Mouse (Mus musculus) spleen, adult 18-20 months (tissue): ENCODE results near the gene Rgmb.
A peak's percentile ranks its signal among the peaks of the same experiment; 100 is the strongest.

Source experiments
- DNase-seq, 2 experiments: peaks; one replicate each; pipeline ENCODE4 v3.0.0; 2022; ENCODE audit warnings: mixed read lengths in 2 of 2

Gene Rgmb

DNA sequence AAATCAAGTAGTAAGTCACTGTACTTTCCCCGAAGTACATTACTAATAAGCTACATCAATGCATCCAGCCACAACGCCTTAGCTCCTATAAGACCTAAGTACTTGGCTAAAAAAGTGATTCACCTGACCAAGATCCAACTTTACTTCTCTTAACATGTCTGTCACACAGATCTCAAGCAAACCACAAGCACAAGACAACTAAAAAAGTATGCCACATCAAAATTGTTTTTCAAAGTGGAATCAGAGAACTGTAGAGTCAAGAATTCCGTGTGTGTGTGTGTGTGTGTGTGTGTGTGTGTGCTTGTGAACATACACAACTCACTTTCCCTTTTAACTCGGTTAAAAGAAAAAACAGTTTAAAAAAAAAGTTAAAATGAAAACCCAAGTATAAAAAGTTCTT is 9.1 kb downstream of the Rgmb start:
- no peak for DNase-seq

DNA sequence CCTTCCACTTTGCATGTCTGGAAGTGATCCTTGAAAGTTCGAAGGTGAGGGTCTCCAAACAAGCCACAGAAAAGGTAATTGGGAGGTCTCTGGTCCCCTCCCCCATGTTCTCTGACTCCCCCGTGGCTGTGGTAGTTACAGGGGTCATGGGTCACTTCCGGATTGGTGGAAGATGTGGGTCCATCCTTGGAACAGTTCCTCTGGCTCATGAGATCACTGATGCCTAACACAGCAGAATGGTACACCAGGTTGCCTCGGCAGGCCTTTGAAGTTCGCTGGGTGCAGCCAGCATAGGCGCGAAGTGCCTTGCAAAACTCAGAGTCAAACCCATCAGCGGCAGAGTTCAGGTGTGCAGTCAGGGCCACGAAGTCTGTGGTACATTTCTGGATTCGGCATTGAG is 10.1 kb downstream of the Rgmb start:
- no peak for DNase-seq

DNA sequence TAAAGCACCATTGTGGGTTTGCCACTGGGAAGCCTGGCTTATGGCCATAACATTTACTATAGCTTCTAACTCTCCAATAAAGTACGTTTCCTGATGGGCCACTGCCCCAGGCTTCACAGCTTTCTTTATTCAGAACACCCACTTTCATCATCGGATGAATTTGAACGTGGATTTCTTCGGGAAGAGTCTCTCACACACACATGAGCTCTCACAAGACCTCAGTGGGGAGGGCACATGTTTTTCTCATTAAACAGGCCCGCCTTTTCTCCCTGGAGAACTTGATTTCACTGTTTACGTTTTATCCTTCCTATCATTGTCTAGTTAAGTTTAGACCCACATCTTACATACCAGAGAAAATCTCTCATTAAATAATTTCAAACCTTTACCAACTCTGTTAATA is 10.7 kb downstream of the Rgmb start:
- no peak for DNase-seq

DNA sequence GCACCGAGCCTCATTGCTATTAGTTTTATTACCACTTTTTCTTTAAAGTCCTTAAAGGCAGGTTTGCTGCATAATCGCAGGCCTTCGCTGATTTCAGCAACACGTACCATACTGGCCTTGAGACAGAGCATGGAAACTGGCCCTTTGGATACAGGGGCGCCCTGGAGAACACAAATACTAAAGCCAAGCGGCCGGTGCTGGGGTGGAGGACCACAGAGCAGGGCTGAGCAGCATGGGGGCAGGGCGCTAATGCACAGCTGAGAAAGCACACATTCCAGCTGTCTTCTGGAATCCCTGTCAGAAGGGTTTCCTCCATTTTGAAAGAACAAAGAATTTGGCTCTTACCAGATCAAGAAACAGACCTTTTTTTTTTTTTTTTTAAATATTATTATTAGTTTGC is 12.5 kb downstream of the Rgmb start:
- DNase-seq: no peak

DNA sequence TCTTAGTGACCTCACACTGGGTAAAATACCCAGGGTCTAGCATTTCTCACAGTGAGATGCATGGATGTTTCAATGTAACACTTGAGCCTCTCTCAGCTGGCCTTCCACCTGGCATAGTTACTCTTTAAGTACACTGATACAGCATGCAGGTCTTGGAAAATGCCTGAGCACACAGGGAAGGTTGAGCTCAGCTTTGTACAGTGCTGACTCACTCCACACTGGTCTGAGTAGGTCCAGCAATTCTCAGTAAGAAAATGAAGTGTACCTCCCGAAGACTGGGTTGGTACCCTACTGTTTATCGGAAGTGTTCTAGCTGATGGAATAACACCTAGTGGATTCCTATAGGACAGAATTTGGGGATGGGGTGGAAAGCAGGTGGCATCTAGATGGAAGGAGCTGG is 13.2 kb downstream of the Rgmb start:
- DNase-seq: no peak

DNA sequence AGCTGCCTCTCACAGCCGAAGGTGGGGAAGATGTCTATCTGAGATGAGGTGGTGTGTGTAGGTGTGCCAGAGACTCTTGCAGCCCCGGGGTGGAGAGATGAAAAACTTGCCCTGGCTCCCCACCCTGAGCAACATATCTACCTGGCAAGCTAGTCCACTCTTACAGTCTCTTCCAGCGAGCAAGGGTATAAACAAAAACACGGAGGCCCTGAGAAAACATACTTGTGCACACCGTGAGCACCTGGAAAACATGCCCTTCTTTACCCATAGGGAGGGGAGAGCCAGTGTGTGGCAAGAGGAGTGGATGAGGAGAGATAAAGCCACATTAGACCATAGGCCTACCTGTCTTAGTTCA is 13.8 kb downstream of the Rgmb start:
- DNase-seq: no peak

DNA sequence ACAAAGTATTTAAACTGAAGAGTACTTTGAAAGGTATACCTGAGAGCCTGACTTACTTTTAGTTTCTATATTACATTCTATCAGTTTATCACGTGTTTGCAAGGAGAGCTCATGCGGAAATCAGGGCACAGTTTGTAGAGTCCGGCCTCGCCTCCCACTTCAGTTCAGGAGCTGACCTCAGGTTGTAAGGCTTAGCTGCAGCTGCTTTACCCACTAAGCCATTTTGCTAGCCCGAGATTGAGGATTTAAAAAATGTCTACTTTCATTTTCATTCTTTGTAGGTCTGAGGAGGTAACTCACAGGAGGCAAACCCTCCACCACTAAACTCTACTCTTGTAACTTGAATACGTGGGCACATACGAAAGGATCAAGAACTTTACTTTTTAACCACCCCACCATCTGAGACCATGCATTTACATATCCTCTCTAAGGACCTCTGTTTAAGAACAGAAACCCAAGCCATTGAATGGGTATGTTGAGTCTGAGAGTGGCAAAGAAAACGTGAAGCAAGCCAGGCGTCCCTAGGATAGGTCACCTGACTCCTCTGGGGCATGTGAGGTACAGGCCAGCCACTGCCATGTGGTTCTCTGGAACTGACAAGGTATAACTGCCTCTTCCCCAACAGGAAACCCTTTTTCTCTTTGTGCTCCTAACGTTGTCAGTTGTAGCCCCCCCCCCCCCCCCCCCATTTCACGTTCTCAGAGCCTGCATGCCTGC is 14.3 kb downstream of the Rgmb start:
- DNase-seq: no peak

DNA sequence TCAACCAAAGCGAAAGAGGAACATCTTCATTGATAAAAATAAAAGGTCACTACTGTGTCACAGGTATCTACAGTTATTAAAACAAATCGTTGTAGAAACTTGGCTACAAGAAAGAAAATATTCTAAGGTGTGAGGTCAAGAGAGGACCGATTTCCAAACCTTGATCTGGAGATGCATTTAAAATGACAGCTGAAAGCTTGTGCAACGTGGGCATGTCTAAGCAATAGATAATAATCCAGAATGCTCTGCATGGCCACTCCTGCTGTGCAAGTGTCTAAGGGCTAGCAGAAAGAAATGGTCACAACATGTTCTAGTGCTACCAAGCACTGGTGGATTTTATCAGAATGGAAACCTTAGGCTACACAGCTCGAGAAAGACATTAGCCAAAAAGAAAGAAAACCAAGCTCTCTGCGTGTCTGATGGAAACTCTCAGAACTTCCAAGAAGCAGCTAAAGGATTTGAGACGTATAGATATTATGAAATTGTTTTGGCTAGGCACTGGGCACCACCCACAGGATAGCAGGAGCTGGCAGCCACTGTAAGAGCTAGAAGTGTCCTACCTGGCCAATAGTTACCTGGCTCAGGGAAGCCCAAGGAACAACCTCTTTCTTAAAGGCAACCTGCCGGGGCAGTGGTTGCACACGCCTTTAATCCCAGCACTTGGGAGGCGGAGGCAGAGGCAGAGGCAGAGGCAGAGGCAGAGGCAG is 15.4 kb downstream of the Rgmb start:
- no peak for DNase-seq

DNA sequence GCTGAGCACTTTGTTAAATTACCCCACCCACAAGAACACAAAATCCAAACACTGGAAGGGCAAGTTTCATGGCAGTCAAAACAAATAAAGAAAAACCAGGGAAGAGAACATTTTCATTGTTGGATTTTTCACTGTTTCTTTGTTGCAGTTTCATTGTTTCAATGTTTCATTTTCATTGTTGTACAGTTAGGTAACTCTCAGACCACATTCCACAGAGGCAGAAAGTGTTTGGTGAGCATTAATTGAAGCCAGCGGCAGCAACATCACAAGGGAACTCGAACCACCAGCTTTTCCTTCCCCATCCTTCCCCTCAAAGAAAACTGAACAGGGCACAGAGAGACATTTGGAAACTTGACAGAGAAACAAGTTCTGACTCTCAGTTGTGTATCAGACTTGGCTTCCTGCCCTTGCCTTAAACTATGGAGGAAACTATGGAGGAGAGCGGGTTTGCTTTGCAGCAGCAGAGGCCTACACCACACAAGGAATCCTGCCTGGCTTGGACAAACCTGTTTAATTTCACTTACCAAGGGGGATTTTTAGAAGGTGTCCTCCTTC is 17.1 kb downstream of the Rgmb start:
- DNase-seq: no peak

DNA sequence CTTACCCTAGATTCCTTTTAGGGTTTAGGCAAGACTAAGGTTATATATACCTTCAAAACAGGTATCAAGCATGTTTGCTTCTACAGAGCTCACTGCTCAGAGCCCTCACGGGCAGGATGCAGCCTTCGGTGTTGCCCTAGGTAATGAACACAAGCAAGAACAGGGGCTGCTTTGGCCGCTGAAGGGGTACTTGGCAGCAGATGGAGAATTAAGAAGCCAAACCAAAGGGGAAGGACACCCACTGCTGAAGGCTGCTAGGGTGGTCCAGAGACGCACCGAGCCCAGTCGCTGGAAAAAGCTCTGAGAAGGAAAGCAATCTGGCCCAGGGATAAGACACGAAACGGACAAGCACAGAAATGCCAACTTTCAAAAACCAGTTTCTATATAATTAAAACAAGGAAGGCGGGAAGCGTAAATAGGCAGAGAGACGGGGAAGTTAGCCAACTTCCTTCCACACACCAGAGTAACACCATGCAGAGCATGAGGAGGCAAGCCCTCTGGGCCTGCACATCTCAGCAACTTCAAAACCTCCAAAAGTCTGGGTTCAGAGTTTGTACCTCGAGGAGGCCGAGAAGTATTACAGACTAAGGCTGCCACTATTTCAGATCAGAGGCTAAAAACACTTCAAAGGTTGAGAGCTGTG is 18.6 kb downstream of the Rgmb start:
- DNase-seq: no peak

DNA sequence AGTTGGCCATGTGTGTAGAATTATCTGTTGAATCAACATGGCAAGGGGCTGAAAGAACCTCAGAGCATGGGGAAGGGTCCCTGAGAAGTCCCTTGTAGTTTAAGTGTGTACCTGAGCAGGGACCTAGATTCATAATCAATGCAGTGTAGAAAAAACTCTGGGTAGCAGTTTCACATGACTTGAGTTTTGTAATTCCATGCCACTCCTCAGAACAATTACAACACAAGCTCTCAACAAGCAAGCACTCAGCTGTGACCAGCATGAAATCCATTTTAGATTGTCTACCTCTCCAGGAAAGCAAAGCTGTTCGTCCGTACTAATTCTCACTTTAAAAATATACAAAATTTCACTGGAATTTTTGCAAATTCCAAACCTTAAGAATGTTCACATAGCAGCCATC is 20.9 kb downstream of the Rgmb start:
- no peak for DNase-seq

DNA sequence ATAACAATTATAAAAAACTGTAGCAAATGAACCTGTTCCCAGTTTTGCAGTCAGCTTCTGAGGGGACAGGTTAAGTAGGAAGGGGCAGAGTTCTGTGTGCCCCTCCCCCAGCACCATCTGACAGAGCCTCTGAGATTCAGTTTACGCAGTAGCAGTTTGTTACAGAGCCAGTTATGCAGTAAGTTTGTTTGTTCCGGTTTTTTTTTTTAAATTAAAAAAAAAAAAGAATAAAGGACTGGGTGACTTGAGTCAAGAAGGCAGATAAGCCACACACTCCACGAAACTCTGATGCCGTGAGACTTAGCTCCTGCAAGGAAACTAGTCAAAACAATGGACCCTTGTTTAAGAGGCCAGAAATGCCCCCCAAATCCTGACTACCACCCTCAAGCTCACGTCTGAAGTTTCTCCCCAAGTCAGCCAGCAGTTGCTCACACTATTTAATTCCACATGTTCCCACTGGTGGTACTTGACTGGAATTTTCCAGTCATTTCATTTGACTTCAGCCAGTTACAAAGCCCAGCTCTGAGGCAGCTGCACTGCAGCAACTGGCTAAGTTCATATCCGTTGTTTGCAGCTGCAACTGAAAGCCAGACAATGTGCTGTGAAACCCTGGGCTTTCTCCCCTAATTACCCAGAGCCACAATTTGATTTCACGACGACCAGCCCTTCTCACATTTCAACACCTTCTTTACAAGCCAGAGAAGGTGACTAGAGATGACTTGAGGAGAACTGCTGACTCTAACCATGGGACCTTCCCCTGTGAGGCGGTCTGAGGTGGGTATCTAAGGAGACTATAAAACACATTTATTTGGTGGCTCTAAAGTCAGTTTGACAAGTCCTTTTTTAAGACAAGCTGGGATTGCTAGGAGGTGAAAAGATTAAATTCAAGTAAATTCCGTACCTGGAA is 22.1 kb downstream of the Rgmb start:
- no peak for DNase-seq

DNA sequence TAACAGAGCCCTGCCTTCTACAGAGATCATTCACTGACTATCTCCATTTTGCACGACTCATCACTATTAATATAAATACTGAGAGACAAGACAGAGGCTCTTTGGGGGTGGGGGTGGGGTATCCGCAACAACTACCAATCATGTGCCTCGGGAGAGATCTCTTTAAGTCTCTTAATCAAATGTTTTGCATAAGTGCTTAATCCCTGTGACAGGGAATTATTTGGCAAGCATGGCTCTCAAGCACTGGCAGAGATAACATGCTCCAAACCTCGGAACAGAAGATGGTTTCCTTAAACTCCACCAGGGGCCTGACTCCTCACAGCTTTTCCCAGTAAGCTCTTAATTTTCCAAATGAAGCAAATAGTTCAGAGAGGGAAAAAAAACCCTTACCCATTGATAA is 22.8 kb downstream of the Rgmb start:
- no peak for DNase-seq

DNA sequence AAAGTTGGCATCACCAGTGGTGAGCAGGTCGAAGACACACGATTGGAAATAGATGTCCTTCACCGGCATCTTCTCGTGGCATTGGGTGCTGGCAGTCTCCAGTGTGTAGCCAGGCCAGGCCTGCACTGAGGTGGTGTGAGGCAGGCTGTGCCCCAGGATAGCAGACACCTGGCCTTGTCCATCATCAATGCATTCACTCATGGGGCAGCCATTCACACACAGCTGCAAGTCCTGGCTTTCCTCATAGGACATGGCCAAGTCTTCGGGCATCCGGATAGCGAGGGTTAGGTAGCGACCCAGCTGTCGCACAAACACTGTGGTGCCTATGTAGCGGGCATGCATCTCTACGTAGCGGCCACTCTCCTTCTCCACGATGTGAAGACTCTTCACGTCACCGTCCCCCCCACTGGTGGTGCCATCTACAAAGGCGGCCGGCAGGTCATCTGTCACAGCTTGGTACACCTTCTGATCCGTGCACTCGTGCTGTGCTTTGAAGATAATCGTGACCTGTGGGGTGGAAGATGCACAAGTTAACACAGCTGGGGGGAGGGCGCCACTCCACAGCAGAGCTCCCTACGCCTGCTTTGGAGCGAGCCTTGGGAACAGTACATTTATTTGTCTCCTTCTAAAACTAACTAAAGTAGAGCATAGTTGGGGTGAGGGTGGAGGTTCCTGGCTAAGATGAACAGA is 23.4 kb downstream of the Rgmb start:
- no peak for DNase-seq

DNA sequence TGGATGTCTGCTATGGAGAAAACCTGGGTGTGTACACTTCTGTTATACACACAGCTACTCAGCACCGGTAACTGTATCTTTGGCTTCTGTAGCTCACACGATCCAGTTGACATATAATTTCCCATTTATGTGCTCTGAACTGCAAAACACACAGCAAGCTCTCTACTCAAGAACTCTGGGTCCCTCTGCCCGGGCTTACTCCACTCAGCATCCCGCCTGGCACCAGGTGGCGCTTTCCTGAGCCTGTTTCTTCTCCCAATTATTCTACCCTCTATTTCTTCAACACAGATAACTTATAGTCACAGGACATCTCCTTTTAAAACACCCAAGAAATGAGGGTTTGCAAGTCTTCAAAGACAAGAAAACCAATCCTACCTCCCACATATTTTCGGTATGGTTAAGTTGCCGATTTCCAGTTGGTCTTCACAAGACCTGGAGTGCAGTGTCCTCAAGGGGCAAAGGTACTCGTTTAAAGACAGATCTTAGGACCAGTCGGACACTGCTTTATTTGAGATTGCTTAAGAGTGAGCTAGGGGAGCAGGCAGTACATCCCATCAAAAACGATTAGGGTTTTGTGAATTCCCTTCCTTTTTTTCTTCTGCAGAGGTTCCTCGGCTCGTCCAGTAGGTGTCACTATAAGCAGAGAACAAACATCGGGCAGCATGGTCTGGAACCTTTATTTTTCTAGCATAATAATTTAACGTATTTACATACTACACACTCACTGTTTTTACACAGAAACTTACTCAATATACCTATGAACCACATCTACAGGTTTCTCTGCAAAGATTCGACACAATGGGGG is 26.6 kb downstream of the Rgmb start:
- no peak for DNase-seq

DNA sequence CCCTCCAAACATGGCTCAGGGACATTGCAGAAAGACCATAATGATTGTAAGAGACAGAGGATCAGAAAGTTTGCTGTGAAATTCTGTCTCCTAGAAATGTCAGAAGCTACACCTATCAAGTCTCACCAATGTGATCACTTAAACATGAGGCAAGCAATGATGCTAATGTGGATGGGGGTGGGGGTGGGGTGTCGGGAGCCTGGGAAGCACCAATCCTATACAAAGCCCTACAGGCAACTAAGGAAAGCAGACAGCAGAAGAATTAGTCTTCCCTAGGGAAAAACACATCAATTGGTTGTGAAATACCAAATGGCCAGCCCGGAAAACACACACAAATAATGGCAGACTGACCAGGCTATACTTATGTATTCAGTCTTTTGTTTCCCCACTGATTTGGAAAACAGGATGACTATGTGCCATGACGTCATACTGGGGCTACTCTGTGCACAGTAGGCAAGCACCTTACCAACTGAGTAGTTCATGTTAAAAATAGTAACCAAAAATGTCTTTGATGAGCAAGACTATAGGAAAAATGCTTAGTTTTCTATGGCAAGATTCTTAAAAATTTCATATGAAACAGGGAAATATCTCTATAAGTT is 31.5 kb downstream of the Rgmb start:
- no peak for DNase-seq

DNA sequence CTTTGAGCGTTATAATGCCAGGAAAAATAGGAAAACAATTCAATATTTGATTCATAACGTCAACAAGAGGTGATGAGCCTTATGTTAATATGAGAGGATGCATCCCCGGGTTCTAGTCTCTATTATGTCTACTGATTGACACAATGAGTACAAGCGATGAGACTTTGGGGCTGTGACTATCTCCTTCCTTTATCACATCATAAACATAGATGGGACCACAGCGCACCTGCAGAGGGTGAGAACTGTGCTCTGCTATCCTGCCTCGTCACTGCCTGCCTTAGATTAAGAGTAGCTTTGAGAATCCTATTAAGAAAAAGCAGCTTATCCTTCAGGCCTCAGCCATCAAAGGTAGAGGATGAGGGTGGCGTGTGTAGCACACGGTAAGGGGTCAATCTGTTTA is 40.1 kb downstream of the Rgmb start:
- no peak for DNase-seq

DNA sequence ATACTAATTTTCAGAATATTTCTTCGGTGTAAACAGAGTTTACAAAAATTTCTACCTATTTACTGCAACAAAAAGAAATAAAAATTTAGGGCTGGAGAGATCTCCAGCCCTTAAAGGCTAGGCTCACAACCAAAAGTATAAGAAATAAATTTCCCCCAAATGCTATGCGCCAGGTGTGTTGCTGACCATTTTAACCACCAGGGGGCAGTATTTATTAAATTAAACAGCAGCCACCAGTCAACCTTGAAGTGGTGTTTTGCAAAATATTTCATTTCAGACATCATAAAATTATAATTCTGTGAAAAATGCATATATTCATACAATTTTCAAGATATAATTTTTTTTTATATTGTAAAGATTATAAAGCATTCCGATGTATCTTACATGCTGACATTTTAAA is 43.8 kb downstream of the Rgmb start:
- no peak for DNase-seq

DNA sequence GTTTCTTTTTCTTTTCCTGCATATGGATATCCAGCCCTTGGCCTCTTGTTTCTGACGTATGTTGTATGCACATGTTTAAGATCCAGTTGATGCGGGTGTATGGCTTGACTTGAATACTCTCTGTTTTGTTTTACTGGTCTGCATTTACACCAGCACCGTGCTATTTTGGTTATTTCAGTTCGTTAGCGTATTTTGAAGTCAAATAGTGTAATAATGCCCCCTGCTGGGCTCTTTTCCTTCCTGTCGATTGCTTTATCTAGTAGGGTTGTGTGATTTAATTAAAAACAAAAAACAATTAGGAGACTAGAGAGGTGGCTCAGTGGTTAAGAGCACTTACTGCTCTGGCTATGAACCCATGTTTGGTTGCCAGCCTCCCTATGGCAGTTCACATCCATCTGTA is 52.9 kb downstream of the Rgmb start:
- peak in 1 of 2 experiments; percentile 57 for DNase-seq

DNA sequence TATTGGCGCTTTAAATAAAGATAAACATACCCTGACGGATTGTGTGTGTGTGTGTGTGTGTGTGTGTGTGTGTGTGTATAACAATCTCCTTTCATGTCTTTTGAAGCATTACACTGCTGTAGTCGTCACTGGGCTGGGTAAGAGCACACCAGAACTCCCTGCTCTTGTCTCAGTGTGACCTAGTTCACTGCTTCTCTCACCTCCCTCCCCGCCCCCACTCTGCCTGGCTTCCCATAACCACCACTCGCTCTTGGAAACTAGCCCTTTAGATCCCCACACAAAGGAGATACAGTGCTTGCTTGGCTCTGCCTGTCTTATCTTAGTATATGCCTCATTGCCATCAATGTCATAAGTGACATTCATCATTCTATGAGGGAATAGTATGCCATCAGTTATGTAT is 54.5 kb downstream of the Rgmb start:
- no peak for DNase-seq

DNA sequence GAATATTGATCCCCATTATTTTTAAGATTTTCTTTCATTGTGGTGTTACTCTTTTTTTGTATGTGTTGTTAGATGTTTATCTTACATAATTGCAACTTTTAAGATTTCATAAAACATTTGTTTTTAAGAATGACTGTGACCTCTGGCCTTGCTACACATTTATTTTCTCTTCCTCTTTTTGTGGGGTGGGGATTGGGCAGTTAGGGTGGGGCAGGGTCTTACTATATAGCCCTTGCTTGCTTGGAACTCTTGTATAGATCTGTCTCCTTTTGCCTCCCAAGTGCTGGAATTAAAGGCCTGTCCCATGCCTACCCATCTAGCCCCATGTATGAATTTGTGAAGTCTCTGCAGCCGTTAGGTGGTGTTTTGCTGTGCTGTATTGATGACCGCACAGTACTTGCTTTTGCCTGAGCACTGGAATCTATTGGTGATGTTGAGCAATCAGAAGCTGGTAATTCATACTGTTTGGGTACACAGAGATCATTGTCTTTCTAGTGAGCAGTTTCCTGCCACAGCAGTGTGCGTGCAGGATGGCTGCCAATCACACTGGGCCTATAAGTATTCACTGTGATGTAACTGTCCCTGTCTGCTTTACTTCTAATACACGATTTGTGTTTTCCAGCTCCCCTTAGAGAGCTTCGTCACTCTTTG is 56.1 kb downstream of the Rgmb start:
- no peak for DNase-seq
